Mouse (Mus musculus) myocyte (in vitro differentiated cells): Measurements from ENCODE around the gene Kcnab1.

ENCODE experiments used
- E2F4 ChIP-seq: IDR thresholded peaks from one replicate; pipeline ENCODE4 v1.6.1; 2011; ENCODE audit warnings: mild to moderate bottlenecking, control low read depth, moderate library complexity; ENCODE audit not compliant: insufficient read depth
- MAX ChIP-seq: IDR thresholded peaks from one replicate; pipeline ENCODE4 v1.6.1; 2011; ENCODE audit warnings: low read depth, mild to moderate bottlenecking, control low read depth
- MYOD1 ChIP-seq, 3 experiments: IDR thresholded peaks; one replicate each; pipeline ENCODE4 v1.6.1; 2011; ENCODE audit warnings: control low read depth in 2 of 3, low read depth in 2 of 3, mild to moderate bottlenecking in 2 of 3, moderate library complexity in 1 of 3; ENCODE audit not compliant: insufficient read length in 2 of 3, control insufficient read depth in 1 of 3
- POLR2A ChIP-seq: IDR thresholded peaks from one replicate; pipeline ENCODE4 v1.6.1; 2011; ENCODE audit warnings: low read depth, mild to moderate bottlenecking, control low read depth, moderate library complexity; ENCODE audit not compliant: insufficient read length
- POLR2AphosphoS2 ChIP-seq: IDR thresholded peaks from one replicate; pipeline ENCODE4 v1.6.1; 2011; ENCODE audit warnings: low read depth, control low read depth; ENCODE audit not compliant: insufficient read length
- TCF3 ChIP-seq: IDR thresholded peaks from one replicate; pipeline ENCODE4 v1.6.1; 2011; ENCODE audit warnings: low read depth, control low read depth; ENCODE audit not compliant: insufficient read length
- USF1 ChIP-seq: IDR thresholded peaks from one replicate; pipeline ENCODE4 v1.6.1; 2011; ENCODE audit warnings: low read depth, mild to moderate bottlenecking, control low read depth, moderate library complexity

GRCm38 (mm10) chr3:65175819-65176218 is 66.6 kb downstream of the Kcnab1 start:
- TF ChIP-seq USF1 (no peak), MYOD1 (IDR thresholded peaks at IDR 0.05; ENCODE audit: control insufficient read depth in 1 of 3, insufficient read length in 2 of 3, low read depth in 2 of 3) (no peak), TCF3 (no peak), POLR2A (no peak), MAX (no peak), POLR2AphosphoS2 (no peak), E2F4 (no peak)
